Mouse (Mus musculus): Measurements from ENCODE around the gene Tmem239. TPM values are rescaled to one million over a fixed set of nuclear protein-coding genes. Genes with fewer than 3 reads are reported as not detected.

The Tmem239 gene
- total RNA-seq, 1 experiment from 2014 or later: not detected

- no peak for ATAC-seq (replicated peaks; ENCODE audit: insufficient number of reproducible peaks, low FRiP score, low TSS enrichment, poor library complexity, severe bottlenecking)
These were observed 1.3 kb upstream of the Tmem239 start, which contains the start of the genes Gm28372 and 1700020A23Rik for GRCm38 (mm10) chr2:130404939-130405338. Gene Gm28372 (plus strand): TSS chr2:130405239. Gene 1700020A23Rik (plus strand): TSS chr2:130405259.

- no peak for ATAC-seq (replicated peaks; ENCODE audit: insufficient number of reproducible peaks, low FRiP score, low TSS enrichment, poor library complexity, severe bottlenecking)
These were observed 1.9 kb downstream of the Tmem239 start for GRCm38 (mm10) chr2:130408194-130408593.

- ATAC-seq (replicated peaks; ENCODE audit: insufficient number of reproducible peaks, low FRiP score, low TSS enrichment, poor library complexity, severe bottlenecking): peak; percentile 79
These were observed 5.5 kb downstream of the Tmem239 start for GRCm38 (mm10) chr2:130411558-130412495.

GRCm38 (mm10) chr2:130412775-130413174 is 6.5 kb downstream of the Tmem239 start:
- ATAC-seq (replicated peaks; ENCODE audit: insufficient number of reproducible peaks, low FRiP score, low TSS enrichment, poor library complexity, severe bottlenecking): no peak

GRCm38 (mm10) chr2:130414094-130414856 is 8.0 kb downstream of the Tmem239 start:
- ATAC-seq (replicated peaks; ENCODE audit: insufficient number of reproducible peaks, low FRiP score, low TSS enrichment, poor library complexity, severe bottlenecking): no peak

- no peak for ATAC-seq (replicated peaks; ENCODE audit: insufficient number of reproducible peaks, low FRiP score, low TSS enrichment, poor library complexity, severe bottlenecking)
These were observed 15.7 kb downstream of the Tmem239 start for GRCm38 (mm10) chr2:130421781-130422620.

- peak; percentile 3; the same call in 1 of the 2 replicates for ATAC-seq (replicated peaks; ENCODE audit: insufficient number of reproducible peaks, low FRiP score, low TSS enrichment, poor library complexity, severe bottlenecking)
These were observed 17.3 kb downstream of the Tmem239 start for GRCm38 (mm10) chr2:130423397-130424125.

GRCm38 (mm10) chr2:130424126-130424853 is 18.0 kb downstream of the Tmem239 start, which contains the start of the genes Vps16 and Pced1a:
Gene Vps16 (plus strand): TSS chr2:130424339.
Gene Pced1a (minus strand): TSS chr2:130424701.
- peak; percentile 85 for ATAC-seq (replicated peaks; ENCODE audit: insufficient number of reproducible peaks, low FRiP score, low TSS enrichment, poor library complexity, severe bottlenecking)

- ATAC-seq (replicated peaks; ENCODE audit: insufficient number of reproducible peaks, low FRiP score, low TSS enrichment, poor library complexity, severe bottlenecking): no peak
These were observed 18.8 kb downstream of the Tmem239 start for GRCm38 (mm10) chr2:130425112-130425511.

GRCm38 (mm10) chr2:130429851-130430250 is 23.6 kb downstream of the Tmem239 start:
- ATAC-seq (replicated peaks; ENCODE audit: insufficient number of reproducible peaks, low FRiP score, low TSS enrichment, poor library complexity, severe bottlenecking): no peak

- ATAC-seq (replicated peaks; ENCODE audit: insufficient number of reproducible peaks, low FRiP score, low TSS enrichment, poor library complexity, severe bottlenecking): no peak
These were observed 24.2 kb downstream of the Tmem239 start for GRCm38 (mm10) chr2:130430484-130430883.

- ATAC-seq (replicated peaks; ENCODE audit: insufficient number of reproducible peaks, low FRiP score, low TSS enrichment, poor library complexity, severe bottlenecking): no peak
These were observed 25.9 kb downstream of the Tmem239 start for GRCm38 (mm10) chr2:130432157-130432556.

- peak; percentile 59; the same call in 1 of the 2 replicates for ATAC-seq (replicated peaks; ENCODE audit: insufficient number of reproducible peaks, low FRiP score, low TSS enrichment, poor library complexity, severe bottlenecking)
These were observed 26.9 kb downstream of the Tmem239 start for GRCm38 (mm10) chr2:130433152-130433551.

GRCm38 (mm10) chr2:130436769-130437168 is 30.5 kb downstream of the Tmem239 start:
- no peak for ATAC-seq (replicated peaks; ENCODE audit: insufficient number of reproducible peaks, low FRiP score, low TSS enrichment, poor library complexity, severe bottlenecking)

- no peak for ATAC-seq (replicated peaks; ENCODE audit: insufficient number of reproducible peaks, low FRiP score, low TSS enrichment, poor library complexity, severe bottlenecking)
These were observed 32.6 kb downstream of the Tmem239 start for GRCm38 (mm10) chr2:130438861-130439260.

GRCm38 (mm10) chr2:130439840-130440480 is 33.7 kb downstream of the Tmem239 start:
- no peak for ATAC-seq (replicated peaks; ENCODE audit: insufficient number of reproducible peaks, low FRiP score, low TSS enrichment, poor library complexity, severe bottlenecking)

- no peak for ATAC-seq (replicated peaks; ENCODE audit: insufficient number of reproducible peaks, low FRiP score, low TSS enrichment, poor library complexity, severe bottlenecking)
These were observed 35.9 kb downstream of the Tmem239 start for GRCm38 (mm10) chr2:130442162-130442561.
